Mouse (Mus musculus) thymus, postnatal 25 days (tissue): ENCODE results near the gene Asb3.
"Not testable (repeated sequence)": the region's sequence is repeated elsewhere in the genome, so short reads cannot be mapped to it uniquely, and the experiment has no call there.

Experiments used
- DNase-seq: peaks from one replicate; pipeline ENCODE4 v3.0.0; 2022

Gene Asb3

DNA sequence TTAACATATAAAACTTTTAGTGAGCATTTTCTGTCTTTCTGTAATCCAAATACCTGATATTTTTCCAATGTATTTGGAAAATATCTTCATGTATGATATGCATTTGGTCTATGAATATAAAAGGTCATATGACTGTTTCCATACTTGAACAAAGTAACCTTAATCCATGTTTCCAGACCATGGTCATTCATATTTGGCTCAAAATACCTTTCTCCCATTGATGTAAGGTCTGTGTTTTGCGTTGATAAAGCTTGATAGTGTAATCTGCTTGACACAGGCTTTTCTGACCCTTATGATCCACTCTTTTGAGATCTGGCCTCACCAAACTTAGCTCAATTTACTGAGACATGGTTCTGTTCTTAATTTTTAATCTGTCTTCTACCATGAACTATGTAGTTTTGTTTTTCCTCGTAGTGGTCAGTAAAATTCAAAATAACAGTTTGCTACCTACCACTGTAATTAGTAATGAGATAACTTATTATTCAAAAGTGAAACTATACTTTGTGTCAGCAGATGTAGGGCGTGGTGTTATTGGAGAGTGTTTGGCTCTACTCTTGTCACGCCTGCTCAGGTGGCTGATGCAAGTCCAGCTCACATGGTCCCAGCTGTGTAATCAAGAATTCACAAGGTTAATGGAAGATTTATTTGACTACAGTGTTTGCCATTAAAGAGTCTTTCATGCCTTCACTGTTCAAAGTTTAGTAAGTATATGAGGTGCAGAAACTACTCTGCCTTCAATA is 116.1 kb downstream of the Asb3 start:
- no peak for DNase-seq

GRCm38 (mm10) chr11:31009668-31010067 is 124.5 kb downstream of the Asb3 start:
- not testable (repeated sequence) for DNase-seq

DNA sequence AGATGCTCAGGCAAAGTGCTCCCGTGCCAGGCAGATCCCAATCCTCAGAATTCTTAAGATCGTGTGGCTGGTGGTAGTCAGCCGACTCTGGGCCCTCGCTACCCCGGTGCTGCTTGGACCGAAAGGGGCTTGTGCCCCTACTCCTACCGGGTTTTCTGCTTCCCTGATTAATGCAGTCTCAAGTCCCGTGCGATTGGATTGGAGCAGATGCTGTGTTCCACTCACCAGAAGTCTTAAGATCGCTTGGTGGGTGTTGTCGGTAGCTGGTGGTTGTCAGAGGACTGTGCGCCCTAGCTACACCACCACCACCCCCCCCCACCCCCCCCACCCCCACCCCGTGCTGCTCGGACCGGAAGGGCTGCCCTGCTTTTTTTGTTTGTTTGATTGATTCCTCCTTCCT is 132.2 kb downstream of the Asb3 start:
- DNase-seq = not testable (repeated sequence)

GRCm38 (mm10) chr11:31034958-31035357 is 149.7 kb downstream of the Asb3 start:
- no peak for DNase-seq

DNA sequence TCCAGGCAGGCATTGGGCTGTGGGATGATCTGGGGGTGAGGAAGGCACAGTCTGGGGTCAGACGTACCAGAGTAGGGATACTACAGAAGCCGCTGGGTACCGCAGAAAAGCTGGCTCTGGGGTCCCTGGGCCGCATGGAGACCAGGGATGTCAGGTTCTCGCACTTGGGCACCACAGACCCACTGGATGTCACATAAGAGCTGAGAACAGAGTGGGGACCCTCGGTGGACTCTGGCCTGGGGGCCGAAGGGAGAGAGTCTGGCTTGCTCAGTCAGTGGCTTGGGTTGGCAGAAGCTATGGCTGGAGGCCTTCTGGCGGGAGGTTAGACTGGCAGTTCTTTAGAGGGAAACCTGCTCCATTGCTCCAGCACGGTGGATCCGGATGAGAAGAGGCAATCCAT is 204.8 kb downstream of the Asb3 start:
- DNase-seq = no peak

DNA sequence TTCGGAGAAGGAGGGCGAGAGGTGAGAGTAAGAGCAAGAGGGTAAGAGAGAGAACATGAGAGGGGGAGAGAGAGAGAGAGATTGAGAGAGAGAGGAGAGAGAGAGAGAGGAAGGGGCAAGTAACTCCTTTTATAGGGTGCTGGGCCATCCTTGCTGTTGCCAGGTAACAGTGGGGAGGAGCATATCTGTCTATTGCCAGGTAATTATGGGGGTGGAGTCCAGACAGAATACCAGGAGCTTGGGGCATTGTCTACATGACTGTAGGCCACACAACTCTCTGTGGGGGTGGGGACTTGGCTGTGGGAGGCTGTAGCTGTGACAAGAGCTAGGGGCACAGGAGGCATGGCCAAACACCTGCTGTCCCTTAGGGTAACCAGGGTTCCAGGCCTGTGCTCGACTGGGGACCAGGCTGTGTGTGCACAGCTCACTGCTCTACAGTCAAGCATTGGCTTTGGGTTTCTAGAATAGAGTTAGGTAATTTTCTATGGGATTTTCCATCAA is 205.3 kb downstream of the Asb3 start:
- DNase-seq = no peak

- DNase-seq = not testable (repeated sequence)
Observed at GRCm38 (mm10) chr11:31099519-31099918, 214.3 kb downstream of the Asb3 start.

GRCm38 (mm10) chr11:31102188-31102587 is 217.0 kb downstream of the Asb3 start:
- DNase-seq = no peak

DNA sequence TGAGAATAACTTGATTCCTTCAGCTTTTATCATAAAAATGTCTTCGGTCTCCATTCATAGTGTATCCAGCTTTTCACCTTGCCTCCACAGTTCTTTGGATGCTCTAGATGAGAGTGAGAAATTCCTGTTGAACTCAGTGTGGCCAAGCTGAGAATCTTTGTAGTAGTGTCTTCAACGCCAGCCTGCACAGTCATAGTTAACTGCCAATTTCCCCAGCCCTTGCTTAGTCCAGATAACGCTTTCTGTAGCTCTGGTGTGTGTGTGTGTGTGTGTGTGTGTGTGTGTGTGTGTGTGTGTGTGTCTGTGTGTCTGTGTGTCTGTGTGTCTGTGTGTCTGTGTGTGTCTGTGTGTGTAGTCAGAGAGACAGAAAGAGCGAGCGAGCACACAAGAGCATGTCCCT is 220.1 kb downstream of the Asb3 start:
- no peak for DNase-seq

GRCm38 (mm10) chr11:31126964-31127363 is 241.7 kb downstream of the Asb3 start:
- not testable (repeated sequence) for DNase-seq

GRCm38 (mm10) chr11:31133726-31134125 is 248.5 kb downstream of the Asb3 start:
- DNase-seq = not testable (repeated sequence)

- DNase-seq = not testable (repeated sequence)
Observed at GRCm38 (mm10) chr11:31134824-31135223, 249.6 kb downstream of the Asb3 start.

GRCm38 (mm10) chr11:31138394-31138793 is 253.2 kb downstream of the Asb3 start:
- not testable (repeated sequence) for DNase-seq
